Mouse (Mus musculus): ENCODE data around the gene BC004004. TPM values are rescaled to one million over a fixed set of nuclear protein-coding genes. Genes with fewer than 3 reads are reported as not detected.
A peak's percentile ranks its signal among the peaks of the same experiment; 100 is the strongest.

Gene BC004004
- polyA plus RNA-seq, 1 experiment from 2014 or later = 108 TPM

GRCm38 (mm10) chr17:29330671-29331410, 62.3 kb downstream of the BC004004 start:
- 86% methylated on average over 5 of the region's 5 CpGs for WGBS (ENCODE audit: missing documents)
- Histone ChIP-seq H3K79me2 (ENCODE audit: inconsistent target) (no peaks in the 10 kb centered on the region), H3K27ac (no peak overlapping the region), H3K4me3 (ENCODE audit: inconsistent target) (no peak overlapping the region), H3K36me3 (ENCODE audit: inconsistent target) (peaks cover 43% of the 10 kb centered on the region)

GRCm38 (mm10) chr17:29332186-29332685, 63.6 kb downstream of the BC004004 start:
- peaks cover 57% of the 10 kb centered on the region for H3K36me3 ChIP-seq (ENCODE audit: inconsistent target)
- H3K4me3 ChIP-seq (ENCODE audit: inconsistent target) = no peak overlapping the region
- 92% methylated on average over 4 of the region's 4 CpGs for WGBS (ENCODE audit: missing documents)

GRCm38 (mm10) chr17:29336266-29336990, 67.8 kb downstream of the BC004004 start:
- 96% methylated on average over 19 of the region's 19 CpGs for WGBS (ENCODE audit: missing documents)
- no peak overlapping the region for H3K4me3 ChIP-seq (ENCODE audit: inconsistent target)
- H3K36me3 ChIP-seq (ENCODE audit: inconsistent target) = peaks cover 85% of the 10 kb centered on the region
- no peaks in the 10 kb centered on the region; the same call in 1 of the 2 replicates for H3K79me2 ChIP-seq (ENCODE audit: inconsistent target)
- no peak overlapping the region for H3K27ac ChIP-seq

More at GRCm38 (mm10) chr17:29332186-29332685, 63.6 kb downstream of the BC004004 start:
- Histone ChIP-seq H3K27ac (no peak overlapping the region), H3K79me2 (ENCODE audit: inconsistent target) (no peaks in the 10 kb centered on the region)

DNA sequence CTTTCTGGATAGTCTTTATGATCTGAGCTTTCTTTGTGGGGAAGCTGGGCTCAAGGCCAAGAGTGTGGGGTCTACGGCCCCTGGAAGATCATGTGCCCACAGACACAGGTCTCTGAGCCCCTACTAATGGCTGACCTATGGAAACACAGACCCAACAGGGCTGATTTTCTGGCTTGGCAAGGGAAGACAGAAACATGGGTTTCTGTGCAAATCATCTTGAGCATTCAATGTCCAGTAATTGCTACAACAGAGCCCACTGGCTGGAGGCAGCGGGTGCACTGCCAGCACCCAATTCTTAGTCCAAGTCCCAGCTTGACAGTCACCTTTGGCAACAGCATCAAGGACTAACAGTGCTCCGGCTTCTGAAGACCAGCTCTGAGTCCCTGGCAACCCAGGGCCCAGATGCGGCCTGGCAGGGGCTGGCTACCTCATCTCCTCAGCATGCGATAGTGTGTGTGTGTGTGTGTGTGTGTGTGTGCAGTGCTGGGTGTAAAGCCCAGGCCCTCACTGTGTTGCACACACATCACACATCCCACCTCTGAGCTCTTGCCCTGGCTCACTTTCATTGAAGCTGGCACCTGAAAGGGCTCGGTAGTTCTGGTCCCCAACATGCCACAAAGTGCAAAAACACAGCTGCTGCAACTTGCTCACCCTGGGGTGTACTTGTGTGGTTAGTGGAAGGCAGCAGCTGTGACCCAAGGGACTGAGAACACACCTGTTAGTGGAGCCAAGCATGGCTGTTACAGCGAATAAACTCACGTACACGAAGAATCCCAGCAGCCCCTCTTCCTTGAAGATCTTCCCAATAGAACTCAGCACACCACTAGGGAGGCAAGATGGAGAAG, 69.6 kb downstream of the BC004004 start:
- Histone ChIP-seq H3K27ac (no peak overlapping the region), H3K4me3 (ENCODE audit: inconsistent target) (no peak overlapping the region), H3K36me3 (ENCODE audit: inconsistent target) (peaks cover 72% of the 10 kb centered on the region), H3K79me2 (ENCODE audit: inconsistent target) (peaks cover 16% of the 10 kb centered on the region; the same call in 1 of the 2 replicates)
- 94% methylated on average over 8 of the region's 9 CpGs for WGBS (ENCODE audit: missing documents)

DNA sequence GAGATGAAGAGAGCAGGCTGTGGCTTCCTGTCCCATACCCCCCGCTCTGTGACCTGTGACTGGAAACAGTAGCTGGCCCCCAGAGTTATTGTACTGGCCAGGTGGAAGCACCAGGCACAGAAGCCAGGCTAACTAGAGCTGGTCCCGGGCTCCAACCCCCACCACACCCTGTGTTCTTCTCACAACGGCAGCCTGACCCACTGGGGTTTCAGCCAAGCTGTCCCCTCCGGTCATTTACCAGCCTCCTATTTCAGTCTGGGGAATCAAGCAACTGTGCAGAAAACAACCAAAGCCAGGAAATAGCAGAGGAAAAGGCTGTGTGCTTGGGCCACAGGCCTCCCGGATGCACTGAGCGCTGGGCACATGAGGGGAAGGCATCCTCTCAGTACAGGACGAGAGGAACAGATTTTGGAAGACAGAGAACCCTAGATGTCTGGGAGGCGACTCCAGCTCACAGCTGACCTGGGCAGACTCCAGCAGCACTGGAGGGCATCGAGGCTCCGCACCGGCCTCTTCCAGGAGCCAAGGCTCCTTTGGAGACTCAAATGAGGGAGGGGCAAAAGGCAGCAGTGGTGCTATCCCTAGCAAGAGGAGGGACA, 70.7 kb downstream of the BC004004 start:
- H3K4me3 ChIP-seq (ENCODE audit: inconsistent target) = no peak overlapping the region
- no peak overlapping the region for H3K27ac ChIP-seq
- H3K79me2 ChIP-seq (ENCODE audit: inconsistent target) = peaks cover 26% of the 10 kb centered on the region; the same call in 1 of the 2 replicates
- H3K36me3 ChIP-seq (ENCODE audit: inconsistent target) = peaks cover 68% of the 10 kb centered on the region; the same call in 1 of the 2 replicates
- WGBS (ENCODE audit: missing documents) = 96% methylated on average over 11 of the region's 11 CpGs

DNA sequence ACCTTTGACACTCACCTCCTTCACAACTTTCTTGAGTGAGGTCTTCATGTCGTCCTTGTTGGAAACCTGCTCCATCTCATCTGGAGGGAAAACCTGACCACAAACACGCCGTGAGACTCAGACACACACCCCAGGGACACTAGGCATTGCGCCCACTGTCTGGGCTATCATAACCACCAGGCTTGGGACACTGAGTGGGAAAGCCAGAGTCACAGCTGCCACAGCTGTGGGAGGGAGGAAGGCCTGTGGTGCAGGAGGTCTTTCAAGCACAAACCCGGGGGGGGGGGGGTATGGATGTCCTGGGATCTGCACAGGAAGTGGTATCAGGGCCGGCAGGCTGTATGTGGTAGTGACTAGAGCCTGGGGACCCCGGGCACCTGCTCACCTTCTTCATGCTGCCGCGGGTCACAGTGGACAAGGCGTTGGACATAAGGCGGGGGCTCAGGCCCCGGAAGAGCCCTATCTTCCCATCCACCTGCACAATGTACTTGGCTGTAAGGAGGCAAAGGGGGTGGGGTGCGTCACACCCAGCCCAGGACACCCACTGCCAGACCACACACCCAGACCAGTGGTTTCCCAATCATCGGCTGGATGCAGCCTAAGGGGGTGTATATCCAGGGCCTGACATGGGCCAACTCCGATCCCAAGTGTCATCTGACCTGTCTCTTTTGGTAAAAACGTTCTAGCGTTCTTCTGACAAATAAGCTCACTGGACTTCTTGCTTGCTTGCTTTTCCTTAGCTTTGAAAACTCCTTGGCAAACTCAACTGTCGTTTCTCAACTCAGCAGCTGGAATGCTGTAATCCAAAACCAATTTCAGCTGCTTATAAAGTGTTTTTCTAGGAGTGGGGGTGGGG, 72.0 kb downstream of the BC004004 start:
- WGBS (ENCODE audit: missing documents) = 86% methylated on average over 18 of the region's 18 CpGs
- H3K79me2 ChIP-seq (ENCODE audit: inconsistent target) = peaks cover 40% of the 10 kb centered on the region
- peaks cover 59% of the 10 kb centered on the region; the same call in 1 of the 2 replicates for H3K36me3 ChIP-seq (ENCODE audit: inconsistent target)
- no peak overlapping the region for H3K4me3 ChIP-seq (ENCODE audit: inconsistent target)
- no peak overlapping the region for H3K27ac ChIP-seq

- H3K36me3 ChIP-seq (ENCODE audit: inconsistent target) = peaks cover 49% of the 10 kb centered on the region; the same call in 1 of the 2 replicates
- 78% methylated on average over 7 of the region's 9 CpGs for WGBS (ENCODE audit: missing documents)
- no peak overlapping the region for H3K4me3 ChIP-seq (ENCODE audit: inconsistent target)
- H3K27ac ChIP-seq = no peak overlapping the region
- H3K79me2 ChIP-seq (ENCODE audit: inconsistent target) = peaks cover 50% of the 10 kb centered on the region
Observed at GRCm38 (mm10) chr17:29341591-29342003, 73.0 kb downstream of the BC004004 start.

- peaks cover 43% of the 10 kb centered on the region; the same call in 1 of the 2 replicates for H3K36me3 ChIP-seq (ENCODE audit: inconsistent target)
- peaks cover 56% of the 10 kb centered on the region for H3K79me2 ChIP-seq (ENCODE audit: inconsistent target)
- 89% methylated on average over 13 of the region's 13 CpGs for WGBS (ENCODE audit: missing documents)
- no peak overlapping the region for H3K4me3 ChIP-seq (ENCODE audit: inconsistent target)
- no peak overlapping the region for H3K27ac ChIP-seq
Observed at GRCm38 (mm10) chr17:29342010-29342910, 73.7 kb downstream of the BC004004 start.

DNA sequence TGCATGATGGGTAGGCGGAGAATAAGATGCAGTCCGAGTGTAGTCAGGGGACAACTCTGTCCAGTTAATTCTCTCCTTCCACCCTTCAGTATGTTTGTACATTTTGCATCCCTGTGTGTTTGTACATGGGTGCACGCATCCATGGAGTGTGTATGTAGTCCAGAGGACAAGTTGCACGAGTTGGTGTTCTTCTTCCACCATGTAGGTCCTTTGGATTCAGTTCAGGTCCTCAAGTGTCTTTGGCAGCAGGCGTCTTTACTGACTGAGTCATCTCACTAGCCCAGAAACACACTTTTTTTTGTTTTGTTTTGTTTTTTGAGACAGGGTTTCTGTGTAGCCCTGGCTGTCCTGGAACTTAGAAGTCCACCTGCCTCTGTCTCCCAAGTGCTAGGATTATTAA, 74.7 kb downstream of the BC004004 start:
- Histone ChIP-seq H3K27ac (no peak overlapping the region), H3K4me3 (ENCODE audit: inconsistent target) (no peak overlapping the region), H3K79me2 (ENCODE audit: inconsistent target) (peaks cover 57% of the 10 kb centered on the region), H3K36me3 (ENCODE audit: inconsistent target) (peaks cover 35% of the 10 kb centered on the region; the same call in 1 of the 2 replicates)
- 95% methylated on average over 5 of the region's 5 CpGs for WGBS (ENCODE audit: missing documents)

DNA sequence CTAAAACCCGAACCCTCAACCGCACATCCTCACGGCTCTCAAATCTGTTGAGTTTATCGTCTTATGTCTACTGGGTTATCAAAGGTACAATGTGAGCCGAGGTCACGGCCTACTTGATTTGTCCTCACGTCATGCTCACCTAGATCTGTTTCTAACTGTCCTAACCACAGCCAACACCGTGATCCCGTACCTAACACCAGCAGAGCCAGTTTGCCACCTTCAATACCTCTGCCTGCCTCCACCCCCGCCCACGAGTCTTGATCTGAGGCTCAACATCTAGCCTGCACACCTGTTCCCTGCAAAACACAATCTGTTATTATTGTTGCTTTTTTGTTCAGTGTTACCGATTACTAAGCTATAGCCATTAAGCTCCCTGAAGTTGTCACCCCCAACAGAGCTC, 76.7 kb downstream of the BC004004 start:
- Histone ChIP-seq H3K27ac (no peak overlapping the region), H3K36me3 (ENCODE audit: inconsistent target) (peaks cover 15% of the 10 kb centered on the region; the same call in 1 of the 2 replicates)
- 89% methylated on average over 9 of the region's 12 CpGs for WGBS (ENCODE audit: missing documents)

GRCm38 (mm10) chr17:29346496-29347125, 78.0 kb downstream of the BC004004 start:
- WGBS (ENCODE audit: missing documents) = 17% methylated on average over 11 of the region's 11 CpGs
- Histone ChIP-seq H3K4me3 (ENCODE audit: inconsistent target) (peak overlapping the region; percentile 87), H3K36me3 (ENCODE audit: inconsistent target) (peaks cover 10% of the 10 kb centered on the region; the same call in 1 of the 2 replicates), H3K79me2 (ENCODE audit: inconsistent target) (peaks cover 57% of the 10 kb centered on the region), H3K27ac (peak overlapping the region; percentile 51)

More for the DNA sequence above, 76.7 kb downstream of the BC004004 start:
- H3K79me2 ChIP-seq (ENCODE audit: inconsistent target) = peaks cover 57% of the 10 kb centered on the region
- H3K4me3 ChIP-seq (ENCODE audit: inconsistent target) = no peak overlapping the region

GRCm38 (mm10) chr17:29347126-29347644, 78.6 kb downstream of the BC004004 start:
- Histone ChIP-seq H3K27ac (peak overlapping the region; percentile 51), H3K4me3 (ENCODE audit: inconsistent target) (peak overlapping the region; percentile 87), H3K36me3 (ENCODE audit: inconsistent target) (peaks cover 10% of the 10 kb centered on the region; the same call in 1 of the 2 replicates), H3K79me2 (ENCODE audit: inconsistent target) (peaks cover 51% of the 10 kb centered on the region)
- WGBS (ENCODE audit: missing documents) = 1% methylated on average over 29 of the region's 45 CpGs
